Mouse (Mus musculus): ENCODE measurements at regions not wholly inside any gene's neighbourhood (a gene's known extent, or its start where the extent isn't known, plus 50 kb on each side); places are given as distances from the start of the nearest gene placed in this dataset.

DNA sequence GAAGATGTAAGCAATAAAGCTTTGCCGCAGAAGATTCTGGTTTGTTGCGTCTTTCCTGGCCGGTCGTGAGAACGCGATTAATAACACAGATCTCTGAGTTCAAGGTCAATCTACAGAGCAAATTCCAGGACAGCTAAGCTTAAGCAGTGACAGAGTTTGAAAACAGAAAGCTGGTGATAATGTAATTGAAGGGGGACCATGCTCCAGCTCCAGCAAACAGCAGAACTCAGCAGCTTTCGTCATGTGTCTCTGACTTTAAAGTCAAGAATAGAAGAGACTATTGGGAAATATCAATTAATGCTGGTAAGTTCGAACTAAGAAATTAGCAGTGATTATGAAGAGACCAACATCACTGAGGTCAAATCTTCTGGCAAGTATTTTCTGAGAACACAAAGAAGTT lies 251.2 kb downstream of the Btbd35f27 start:
- peak in 1 of 2 experiments; percentile 1 for DNase-seq (ENCODE audit: low spot score in 2 of 2)

Data from right cerebral cortex, adult 2 months (tissue).